Mouse (Mus musculus): ENCODE results near the gene Fscn1.

Fscn1 gene

DNA sequence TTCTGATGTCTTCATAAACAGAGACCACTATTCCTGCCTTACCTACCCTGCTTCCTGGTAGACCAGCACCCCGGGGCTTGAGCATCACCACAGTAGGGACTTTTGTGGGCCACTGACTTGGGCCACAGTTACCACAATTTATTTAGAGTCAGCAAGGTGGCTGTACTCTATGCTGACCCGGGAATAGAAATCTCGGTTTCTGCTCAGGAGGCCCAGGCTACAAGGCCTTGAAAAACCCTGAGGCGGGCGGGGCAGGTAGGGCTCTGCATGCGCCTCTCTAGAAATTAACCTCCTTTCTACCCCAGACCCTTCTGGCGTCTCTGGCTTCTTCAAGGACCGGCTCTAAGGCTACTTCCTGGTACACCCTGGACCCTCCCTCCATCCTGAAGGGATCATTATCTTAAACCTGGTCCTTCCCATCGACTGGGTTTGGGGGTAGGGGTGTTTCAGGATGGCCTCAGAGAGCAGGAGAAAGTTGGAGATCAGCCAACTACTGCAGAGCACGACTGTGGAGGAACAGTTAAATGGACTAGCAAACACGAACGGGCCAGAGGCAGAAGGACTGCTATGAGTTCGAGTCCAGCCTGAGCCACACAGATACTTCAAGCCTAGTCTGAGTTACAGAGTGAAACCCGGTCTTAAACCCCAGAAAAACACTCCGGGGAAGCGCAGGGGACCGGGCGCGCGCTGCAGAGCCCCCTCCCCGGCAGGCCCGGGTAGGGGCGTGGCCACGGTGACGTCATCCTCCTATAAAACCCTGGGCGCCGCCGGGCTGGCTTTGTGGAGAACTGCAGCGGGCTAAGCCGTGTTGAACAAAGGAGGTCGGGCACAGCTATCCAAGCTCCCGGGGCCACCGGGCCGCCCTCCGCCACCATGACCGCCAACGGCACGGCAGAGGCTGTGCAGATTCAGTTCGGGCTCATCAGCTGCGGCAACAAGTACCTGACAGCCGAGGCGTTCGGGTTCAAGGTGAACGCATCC, at the start of gene Fscn1:
TSS of gene Fscn1 (plus strand) at position 768 of the 981 bp plus-strand sequence.
- peak; percentile 79 for DNase-seq (ENCODE audit: low read depth, low spot score)

DNA sequence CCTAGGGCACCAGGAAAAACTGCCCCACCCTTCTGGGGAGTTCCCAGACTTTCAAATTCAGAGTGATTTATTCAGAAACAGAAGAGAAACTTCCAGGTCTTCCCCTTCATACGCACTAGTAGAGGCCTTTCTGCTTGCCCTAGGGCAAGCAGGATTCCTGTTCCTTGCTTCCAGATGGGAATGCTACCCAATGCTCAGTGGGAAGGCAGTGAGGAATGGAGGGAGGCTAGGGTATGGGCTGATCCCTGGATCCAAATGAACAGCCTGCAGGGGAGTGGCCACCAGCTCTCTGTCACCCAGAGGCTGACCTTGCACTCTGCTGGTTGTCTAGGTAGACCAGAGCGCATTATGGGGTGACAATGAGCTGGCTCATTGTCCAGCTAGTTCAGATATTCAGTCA, 48.5 kb upstream of the Fscn1 start:
- DNase-seq (ENCODE audit: low read depth, low spot score) = no peak

DNA sequence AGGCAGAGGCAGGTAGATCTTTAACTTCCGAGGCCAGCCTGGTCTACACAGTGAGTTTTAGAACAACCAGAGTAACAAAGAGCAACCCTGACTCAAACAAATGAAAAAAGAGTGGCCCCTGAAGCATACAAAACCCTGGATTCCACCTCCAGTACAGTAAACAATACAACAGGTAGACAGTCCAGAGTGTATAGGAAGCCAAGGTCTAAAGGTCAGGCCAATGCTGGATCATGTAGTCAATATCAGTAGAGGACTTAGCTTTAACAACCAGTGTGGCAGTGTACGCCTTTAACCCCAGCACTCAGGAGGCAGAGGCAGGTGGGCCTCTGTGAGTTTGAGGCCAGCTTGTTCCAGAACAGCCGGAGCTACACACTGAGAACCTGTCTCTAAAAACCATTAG, 47.8 kb upstream of the Fscn1 start:
- DNase-seq (ENCODE audit: low read depth, low spot score) = no peak

DNA sequence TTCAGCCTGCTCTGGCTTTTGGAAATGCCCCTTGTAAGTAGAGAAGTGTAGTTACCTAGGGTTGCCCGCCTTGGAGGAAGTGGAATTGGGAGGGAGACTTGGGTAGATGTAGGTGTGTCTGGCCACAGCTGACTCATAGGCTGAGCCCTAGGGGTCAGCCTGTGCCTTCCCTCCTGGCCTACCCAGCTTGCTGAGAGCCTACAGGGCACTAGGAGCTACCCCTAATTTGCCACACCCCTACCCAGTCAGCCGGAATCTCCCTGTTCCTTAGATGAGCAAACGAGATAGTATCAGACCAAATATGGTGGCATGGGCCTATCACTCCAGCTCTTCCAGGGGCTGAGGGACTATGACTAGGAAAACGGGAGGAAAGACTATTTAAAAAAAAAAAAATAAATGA, 47.4 kb upstream of the Fscn1 start:
- no peak for DNase-seq (ENCODE audit: low read depth, low spot score)

DNA sequence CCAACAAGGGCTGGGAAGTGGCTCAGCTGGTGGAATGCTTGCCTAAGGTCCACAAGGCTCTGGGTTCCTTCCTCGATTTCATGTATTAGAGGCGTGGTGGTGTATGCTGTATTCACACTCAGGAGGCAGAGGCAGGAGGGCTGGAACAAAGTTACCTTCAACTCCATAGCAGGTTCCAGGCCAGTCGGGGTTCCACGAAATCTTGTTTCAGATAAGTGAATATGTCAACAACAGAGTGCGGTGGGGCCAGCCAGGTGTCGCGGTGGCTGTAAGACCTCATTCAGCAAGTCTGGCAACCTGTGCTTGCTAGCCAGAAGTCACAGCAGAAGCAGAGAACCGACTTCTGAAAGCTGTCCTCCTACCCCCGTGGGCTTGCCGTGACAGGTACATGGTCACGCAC, 44.9 kb upstream of the Fscn1 start:
- no peak for DNase-seq (ENCODE audit: low read depth, low spot score)

DNA sequence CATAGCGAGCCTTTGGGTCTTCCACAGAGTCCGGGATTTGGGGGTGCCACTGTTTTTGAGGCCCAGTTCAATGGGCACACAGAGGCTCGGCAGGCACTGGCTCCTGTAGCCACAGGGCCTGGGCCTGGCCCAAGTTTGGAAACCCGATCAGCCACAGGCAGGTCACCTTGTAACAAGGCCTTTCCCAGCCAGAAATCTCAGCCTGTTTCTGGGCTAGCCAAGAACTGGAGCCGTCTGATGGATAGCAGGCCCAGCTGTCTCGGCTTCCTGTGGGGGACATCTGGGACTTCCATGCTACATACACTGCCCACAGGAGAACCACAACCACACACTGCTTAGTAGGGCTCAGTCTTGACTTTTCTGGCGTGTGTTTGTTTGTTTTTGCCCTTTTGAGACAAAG, 43.5 kb upstream of the Fscn1 start:
- DNase-seq (ENCODE audit: low read depth, low spot score) = no peak

DNA sequence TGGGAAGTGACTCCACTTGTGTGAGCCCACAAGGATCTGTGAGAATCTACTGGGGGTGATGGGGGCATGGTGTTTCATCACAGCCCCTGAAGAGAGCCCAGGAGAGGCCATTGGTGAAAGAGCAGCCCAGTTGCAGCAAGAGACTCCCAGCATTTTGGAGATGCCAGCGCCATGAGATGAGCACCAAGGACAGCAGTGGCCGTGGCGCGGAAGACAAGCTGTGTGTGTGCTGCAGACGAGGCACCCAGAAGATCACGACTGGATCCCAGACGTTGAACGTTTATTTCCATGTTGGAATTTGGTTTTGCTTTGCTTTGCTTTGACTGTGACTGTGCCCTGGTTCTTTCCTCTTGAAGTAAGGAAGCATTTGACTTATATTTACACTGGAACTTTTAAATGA, 42.7 kb upstream of the Fscn1 start:
- no peak for DNase-seq (ENCODE audit: low read depth, low spot score)

DNA sequence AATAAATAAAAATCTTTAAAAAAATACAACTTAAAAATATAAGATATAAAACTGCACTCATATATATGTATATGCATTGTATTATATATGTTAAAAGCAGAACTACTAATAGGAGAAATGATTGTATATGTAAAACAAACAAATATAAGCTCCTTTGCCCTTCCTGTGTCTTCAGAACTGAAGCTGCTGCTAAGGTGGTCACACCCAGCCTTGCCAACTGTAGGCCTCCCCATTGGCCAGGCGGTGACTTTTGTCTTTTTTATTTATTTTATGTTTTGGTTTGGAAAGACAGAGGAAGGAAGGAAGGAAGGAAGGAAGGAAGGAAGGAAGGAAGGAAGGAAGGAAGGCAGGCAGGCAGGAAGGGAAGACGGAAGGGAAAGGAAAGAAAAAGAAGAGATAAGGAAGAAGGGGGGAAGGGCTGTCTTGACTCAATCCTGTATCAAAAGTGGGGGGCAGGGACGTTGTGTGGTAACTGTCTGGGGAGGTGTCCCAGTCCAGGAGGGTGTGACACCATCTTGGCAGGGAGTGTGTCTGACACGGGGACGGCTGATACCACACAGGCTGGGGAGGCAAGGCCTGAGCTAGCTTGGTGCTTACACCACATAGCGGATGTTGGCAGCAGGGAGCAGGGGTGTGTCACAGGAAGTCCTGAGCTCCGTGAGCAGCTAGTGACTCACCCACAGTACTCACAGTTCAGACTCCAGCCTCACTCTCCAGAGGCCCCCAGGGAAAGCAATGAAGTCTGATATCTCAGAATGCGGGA, 39.7 kb upstream of the Fscn1 start:
- no peak for DNase-seq (ENCODE audit: low read depth, low spot score)

DNA sequence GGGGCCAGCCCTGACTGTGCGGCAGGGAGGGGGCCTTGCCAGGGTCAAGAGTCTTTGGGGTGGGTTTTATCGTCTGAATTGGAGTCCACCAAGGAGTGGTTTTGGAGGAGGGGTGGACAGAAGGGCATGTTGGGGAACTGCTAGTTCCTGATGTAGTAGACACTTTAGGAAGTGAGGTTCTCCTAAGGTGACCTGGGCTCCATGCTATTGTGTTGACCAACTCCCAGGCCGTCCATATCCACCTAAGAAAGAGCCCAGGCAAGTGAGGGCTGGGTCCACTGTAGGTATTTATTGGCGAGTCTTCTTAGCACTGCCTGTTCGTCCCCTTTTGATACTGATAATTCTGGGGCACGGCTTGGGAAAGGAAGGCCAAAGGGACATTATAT, 39.1 kb upstream of the Fscn1 start:
- DNase-seq (ENCODE audit: low read depth, low spot score) = no peak

DNA sequence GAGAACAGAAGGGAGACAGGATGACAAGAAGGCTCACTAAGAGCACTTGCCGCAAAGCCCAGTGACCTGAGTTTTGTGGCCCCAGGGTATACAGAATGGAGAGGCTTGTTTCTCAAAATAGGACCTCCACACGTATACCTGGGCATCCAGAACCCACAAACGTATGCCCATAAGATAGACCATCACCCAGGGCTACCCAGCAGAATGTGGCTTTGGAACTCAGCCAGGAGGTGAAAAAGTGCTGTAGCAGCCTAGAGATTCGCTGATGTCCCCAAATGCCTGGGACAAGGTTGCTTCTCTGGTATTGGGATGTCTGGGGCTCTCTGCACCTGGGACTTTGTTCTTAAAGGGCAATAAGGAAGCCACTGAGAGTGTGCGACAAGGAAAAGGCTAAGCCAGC, 37.9 kb upstream of the Fscn1 start:
- DNase-seq (ENCODE audit: low read depth, low spot score) = no peak

DNA sequence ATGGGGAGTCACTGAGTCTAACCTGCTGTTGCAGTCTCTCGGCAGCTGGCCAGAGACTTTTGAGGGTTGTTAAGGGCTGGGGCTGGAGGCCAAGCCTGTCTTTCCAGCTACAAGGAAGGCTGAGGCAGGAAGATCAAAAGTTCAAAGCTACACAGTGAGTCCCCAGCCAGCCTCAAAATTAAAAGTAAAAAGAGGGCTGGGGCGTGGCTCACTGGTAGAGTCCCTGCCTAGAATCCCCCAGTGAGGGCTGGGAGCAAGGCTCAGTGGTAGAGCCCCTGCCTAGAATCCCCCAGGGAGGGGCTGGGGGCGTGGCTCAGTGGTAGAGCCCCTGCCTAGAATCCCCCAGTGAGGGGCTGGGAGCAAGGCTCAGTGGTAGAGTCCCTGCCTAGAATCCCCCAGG, 36.4 kb upstream of the Fscn1 start:
- DNase-seq (ENCODE audit: low read depth, low spot score) = no peak

DNA sequence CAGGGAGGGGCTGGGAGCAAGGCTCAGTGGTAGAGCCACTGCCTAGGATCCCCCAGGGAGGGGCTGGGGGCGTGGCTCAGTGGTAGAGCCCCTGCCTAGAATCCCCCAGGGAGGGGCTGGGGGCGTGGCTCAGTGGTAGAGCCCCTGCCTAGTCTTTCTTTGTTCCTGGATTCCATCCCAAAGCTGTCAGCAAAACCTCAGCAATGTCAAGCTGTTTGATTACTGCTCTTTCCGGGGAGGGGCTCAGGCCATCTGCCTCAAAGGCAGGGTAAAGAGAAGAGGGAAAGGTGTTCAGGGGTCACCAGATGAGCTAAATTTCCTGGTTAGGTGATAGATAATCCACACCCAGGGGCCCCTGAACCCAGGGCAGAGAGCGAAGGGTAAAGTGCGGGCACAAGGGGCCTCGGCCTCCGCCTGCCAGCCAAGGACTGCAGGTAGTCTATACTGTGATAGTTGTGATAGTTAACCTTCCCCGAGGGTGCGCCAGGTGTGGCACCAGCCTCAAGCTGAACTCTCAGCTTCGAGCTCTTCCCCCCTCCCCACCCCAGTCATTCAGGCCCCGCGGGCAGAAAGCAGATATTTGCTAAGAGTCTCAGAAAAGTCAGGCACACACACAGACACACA, 35.7 kb upstream of the Fscn1 start:
- DNase-seq (ENCODE audit: low read depth, low spot score) = no peak

DNA sequence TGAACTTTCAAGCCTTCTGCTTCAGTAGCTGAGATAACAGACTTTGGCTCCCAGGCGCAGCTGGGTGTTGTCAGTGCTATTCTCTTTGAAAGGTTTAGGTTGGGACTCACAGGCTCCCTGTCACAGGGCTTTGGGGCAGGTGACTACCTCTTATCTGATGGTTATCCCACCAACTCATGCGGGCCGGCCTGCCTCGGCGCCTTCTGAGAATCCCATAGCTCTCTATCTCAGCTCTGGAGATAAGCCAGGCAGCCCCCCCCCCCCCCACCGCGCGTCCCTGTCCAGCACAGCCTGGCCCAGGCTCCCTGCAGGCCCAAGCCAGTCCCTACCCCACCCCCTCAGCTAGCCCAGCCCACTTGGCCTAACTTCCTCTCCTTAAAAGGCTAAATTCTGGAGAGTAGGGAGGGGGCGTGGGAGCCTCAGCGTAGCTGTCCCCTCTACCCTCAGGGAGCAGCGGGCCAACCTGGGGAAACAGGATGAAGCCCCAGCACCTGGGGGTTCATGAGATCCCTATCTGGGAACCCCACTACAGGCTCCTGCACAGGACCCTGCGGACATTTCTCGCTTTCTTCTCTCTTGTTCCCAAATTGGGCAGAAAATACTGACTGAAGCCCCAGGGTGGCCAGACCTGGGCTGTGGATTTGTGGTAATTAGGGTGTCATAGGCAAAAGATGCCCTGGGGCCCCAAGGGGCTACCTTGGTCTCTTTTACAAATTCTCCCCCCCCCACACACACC, 33.8 kb upstream of the Fscn1 start:
- no peak for DNase-seq (ENCODE audit: low read depth, low spot score)

DNA sequence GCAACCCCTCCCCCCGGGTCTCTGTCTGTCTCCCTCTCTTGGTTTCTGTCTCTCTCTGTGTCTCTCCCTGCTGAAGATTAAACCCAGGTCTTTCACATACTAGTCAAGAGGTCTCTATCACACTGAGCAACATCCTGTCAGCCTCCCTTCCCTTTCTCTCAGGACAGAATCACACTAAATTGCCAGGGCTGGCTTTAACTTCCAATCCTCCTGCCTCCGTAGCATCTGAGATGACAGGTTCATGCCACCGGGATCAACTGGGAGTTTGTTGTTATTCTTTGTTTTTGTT, 33.3 kb upstream of the Fscn1 start:
- DNase-seq (ENCODE audit: low read depth, low spot score) = no peak

DNA sequence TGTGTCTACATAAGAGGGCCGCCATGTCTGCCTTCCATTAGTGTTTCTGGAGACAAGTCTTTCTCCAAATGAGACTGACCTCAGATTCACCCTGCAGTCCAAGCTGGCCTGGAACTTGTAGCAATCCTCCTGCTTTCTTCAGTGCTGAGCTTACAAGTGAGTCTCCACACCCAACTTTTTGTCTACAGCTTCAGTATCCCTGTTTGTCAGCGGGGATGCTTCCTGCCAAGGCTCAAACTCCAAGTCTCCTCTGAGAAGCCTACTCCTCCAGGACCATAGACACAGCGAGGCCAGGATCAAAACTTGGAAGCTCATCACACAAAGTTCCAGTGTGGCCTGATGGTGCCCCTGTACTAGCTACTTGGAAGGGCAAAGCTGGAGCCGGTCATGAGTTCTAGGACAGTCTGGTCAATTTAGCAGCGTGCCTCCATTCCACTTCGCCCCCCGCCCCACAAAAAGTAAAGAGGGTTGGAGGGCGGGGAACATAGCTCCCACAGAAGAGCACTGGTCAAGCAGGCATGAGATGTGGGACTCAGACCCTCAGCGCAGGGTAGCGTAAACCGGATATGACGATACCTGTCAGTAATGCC, 32.7 kb upstream of the Fscn1 start:
- no peak for DNase-seq (ENCODE audit: low read depth, low spot score)

DNA sequence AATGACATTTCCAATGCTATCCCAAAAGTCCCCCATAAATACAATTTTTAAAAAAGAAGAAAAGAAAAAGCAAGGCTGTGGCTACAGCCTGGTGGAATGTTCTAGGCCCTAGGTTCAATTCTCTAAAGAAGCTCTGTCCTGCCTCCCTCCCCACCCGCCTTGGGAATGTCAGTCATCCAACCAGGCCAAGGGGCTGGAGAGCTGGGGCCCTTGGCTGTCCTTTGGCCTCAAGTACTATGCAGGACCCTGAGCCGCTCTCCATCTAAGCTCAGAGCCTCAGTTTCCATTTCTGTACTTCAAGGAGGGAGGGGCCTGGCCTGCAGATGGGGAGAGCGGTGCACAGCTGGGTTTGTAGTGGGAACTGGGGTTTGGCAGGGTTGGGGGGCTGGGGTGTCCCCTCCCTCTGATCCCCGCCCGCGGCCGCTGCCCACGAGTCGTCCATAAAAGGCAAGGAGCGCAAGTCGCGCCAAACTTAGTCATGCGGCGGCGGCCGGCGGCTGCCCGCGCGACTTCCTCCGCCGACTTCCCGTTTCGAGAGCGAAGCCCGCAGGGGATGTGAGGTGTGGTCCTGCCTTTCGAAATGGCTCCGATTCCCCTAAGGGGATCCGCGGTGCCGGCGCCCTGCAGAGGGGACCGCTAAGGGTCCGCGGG, 31.3 kb upstream of the Fscn1 start:
- no peak for DNase-seq (ENCODE audit: low read depth, low spot score)

DNA sequence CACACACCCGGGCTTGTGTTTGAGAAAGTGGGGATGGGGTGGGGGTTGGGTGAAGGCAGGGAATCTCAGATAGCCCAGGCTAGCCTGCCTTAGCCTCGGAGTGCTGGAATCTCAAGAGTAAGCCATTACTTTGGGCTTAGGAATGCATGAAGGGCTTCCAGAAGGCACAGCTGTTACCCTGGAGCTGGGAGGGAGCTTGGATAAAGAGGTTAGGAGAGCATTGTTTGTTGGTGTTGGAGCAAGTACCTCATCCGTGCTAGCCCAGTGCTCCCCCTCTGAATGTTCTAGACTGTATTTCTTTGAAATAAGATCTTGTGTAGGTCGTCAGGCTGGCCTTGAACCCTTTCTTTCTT, 30.8 kb upstream of the Fscn1 start:
- DNase-seq (ENCODE audit: low read depth, low spot score) = no peak

DNA sequence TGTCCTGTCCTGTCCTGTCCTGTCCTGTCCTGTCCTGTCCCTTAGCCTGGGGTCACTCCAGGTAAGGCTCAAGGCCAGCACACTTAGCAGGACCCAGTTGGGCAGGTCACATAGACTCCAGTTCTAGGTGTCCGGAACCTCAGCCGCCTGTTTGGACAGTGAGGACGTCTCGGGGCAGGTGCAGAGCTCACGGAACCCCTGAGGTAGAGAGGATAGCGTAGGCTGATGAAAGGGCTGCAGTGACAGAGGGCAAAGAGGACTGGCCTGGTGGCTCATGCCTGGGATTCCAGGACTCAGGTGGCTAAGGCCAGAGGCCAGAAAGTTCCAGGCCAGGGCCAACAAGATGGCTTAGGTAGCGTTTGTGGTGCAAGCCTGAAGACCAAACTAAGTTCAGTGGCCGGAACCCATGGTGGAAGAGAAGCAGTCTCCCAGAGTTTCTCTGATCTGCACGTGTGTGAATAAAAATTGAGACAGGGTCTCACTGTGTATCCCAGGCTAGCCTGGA, 28.9 kb upstream of the Fscn1 start:
- no peak for DNase-seq (ENCODE audit: low read depth, low spot score)

DNA sequence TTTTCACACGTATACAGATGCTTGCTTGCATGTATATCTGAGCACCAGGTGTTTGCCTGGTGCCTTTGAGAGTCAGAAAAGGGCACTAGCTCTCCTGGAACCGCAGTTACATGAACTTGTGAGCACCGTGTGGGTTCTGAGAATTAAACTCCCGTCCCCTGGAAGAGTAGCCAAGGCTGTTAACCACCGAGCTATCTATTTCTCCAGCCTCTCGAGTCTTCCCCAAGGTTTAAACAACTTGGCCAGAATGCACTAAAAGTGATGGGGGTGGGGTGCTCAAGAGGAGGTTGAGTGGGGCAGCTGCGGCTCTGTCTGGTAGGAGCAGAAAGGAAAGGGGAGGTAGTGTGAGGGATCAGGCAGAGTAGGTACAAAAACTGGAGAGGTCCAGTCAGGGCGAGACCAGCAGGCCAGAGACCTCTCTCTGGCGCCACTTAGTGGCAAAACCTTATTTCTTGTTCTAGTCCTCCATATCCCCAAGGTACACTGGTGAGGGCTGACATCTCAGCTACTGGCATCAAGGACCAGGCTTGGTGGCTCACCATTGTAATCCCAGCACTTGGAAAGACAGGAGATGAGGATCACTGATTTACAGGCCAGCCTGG, 28.0 kb upstream of the Fscn1 start:
- no peak for DNase-seq (ENCODE audit: low read depth, low spot score)

DNA sequence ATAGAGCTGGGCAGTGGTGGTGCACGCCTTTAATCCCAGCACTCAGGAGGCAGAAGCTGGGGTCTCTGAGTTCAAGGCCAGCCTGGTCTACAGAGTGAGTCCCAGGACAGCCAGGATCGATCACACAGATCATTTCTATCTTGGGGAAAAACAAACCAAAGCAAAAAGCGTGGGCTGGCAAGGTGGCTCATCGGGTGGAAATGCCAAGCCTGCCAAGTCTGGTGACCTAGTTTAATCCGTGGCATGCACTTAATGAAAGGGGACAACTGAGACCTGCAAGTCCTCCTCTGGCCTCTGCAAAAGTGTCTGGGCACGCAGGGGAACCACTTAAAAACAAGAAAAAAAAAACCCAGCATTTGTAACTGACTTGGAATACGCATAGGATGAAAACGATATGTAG, 27.4 kb upstream of the Fscn1 start:
- no peak for DNase-seq (ENCODE audit: low read depth, low spot score)

Data from retina, postnatal 7 days (tissue).